Mouse (Mus musculus) kidney, embryonic 14.5 days (tissue): ENCODE data around the gene Fkbp15. TPM values are rescaled to one million over a fixed set of nuclear protein-coding genes. Genes with fewer than 3 reads are reported as not detected.
A peak's percentile ranks its signal among the peaks of the same experiment; 100 is the strongest.

Source experiments
- ATAC-seq: fragments of 200-750 bp; cut with Nextera tagmentation; 2 replicates; pipeline ENCODE4 v1.8.0; 2017; ENCODE audit warnings: moderate number of reproducible peaks, mild to moderate bottlenecking, moderate TSS enrichment, moderate library complexity; ENCODE audit not compliant: low FRiP score, low TSS enrichment
- H3K27ac ChIP-seq: fragments of 300-500 bp; sonication (generic); 2 replicates; pipeline ENCODE4 v1.5.1; 2014; ENCODE audit warnings: low read depth, mild to moderate bottlenecking, low read length, moderate library complexity, mixed read lengths
- H3K27me3 ChIP-seq: fragments of 300-500 bp; sonication (generic); 2 replicates; pipeline ENCODE4 v1.6.1; 2014; ENCODE audit warnings: mild to moderate bottlenecking, low read length; ENCODE audit not compliant: control insufficient read depth, insufficient read depth
- H3K36me3 ChIP-seq: fragments of 300-500 bp; sonication (generic); 2 replicates; pipeline ENCODE4 v1.6.1; 2014; ENCODE audit warnings: low read length, mixed read lengths; ENCODE audit not compliant: control insufficient read depth, insufficient read depth
- H3K4me1 ChIP-seq: fragments of 300-500 bp; sonication (generic); 2 replicates; pipeline ENCODE4 v1.6.1; 2014; ENCODE audit warnings: low read length, mixed read lengths; ENCODE audit not compliant: control insufficient read depth, insufficient read depth
- H3K4me2 ChIP-seq: fragments of 300-500 bp; sonication (generic); replicated peaks from 2 replicates; pipeline ENCODE4 v1.6.1; 2014; ENCODE audit warnings: low read depth, mild to moderate bottlenecking, low read length
- H3K4me3 ChIP-seq: fragments of 300-500 bp; sonication (generic); 2 replicates; pipeline ENCODE4 v1.5.1; 2014; ENCODE audit warnings: mild to moderate bottlenecking, low read length
- H3K9ac ChIP-seq: fragments of 300-500 bp; sonication (generic); 2 replicates; pipeline ENCODE4 v1.6.1; 2014; ENCODE audit warnings: low read depth, mild to moderate bottlenecking, low read length, moderate library complexity
- H3K9me3 ChIP-seq: fragments of 300-500 bp; sonication (generic); 2 replicates; pipeline ENCODE4 v1.6.1; 2016; ENCODE audit warnings: low read length; ENCODE audit not compliant: control insufficient read depth
- WGBS: fragments of 180-500 bp; shearing (Covaris S2); extraction: QIAGEN DNeasy Blood & Tissue Kit; methylation state at CpG from one replicate; pipeline ENCODE4 v1.1.7; 2014; 5-methylcytosine and 5-hydroxymethylcytosine counted together
- polyA plus RNA-seq: library from polyadenylated mRNA; unstranded; fragments of >200 nt; fragmentation: Nextera tagmentation; extraction: Ambion mirVana; gene quantifications from 2 replicates; pipeline ENCODE4 v1.2.1, GENCODE M21; 2014

The Fkbp15 gene
- polyA plus RNA-seq: 17.8 and 25.2 TPM in 2 replicates

DNA sequence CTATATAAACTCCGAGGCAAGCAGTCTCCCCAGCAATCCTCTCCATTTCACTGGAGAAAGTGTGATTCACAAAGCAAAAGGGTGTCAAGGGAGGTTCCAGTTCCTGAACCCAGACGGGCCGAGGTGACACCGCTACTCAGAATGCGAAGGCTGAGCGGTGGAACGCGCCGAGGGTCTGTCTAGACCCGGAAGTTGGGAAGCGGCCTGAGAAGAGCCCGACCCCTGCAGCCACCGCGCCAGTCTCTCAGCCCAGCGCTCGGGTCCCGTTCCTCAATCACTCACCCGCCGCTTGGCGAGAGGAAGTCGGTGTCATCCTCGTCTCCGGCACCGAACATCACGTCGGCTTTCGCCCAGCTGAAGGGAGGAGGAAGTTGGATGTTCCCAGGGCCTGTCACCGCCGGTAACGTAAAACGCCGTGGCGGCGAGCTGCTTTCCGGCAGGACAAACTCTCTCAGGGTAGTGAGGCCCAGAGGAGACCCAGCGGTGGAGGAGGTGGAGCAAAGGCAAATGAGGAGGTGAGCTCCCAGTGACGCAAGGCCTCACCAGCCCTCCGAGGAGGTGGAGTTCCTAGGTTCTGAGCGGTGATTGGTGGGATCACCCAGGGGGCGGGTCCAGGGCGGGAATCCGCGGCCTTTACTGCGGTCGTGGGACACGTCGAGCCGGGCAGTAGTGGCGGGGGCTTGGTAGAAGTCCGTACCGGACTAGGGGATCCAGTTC lies at the start of gene Fkbp15, which contains the start of gene Slc31a1:
Gene Fkbp15 (minus strand): TSS at position 461 of the 717 bp plus-strand sequence.
Gene Slc31a1 (plus strand): TSS at position 640 of the 717 bp plus-strand sequence.
- Histone ChIP-seq H3K9ac (peak within 1 kb of the TSS; percentile 67), H3K9me3 (no peaks in the 10 kb centered on the region), H3K4me1 (peaks cover 13% of the 10 kb centered on the region), H3K4me2 (peak within 1 kb of the TSS; percentile 72), H3K27me3 (no peaks in the 10 kb centered on the region), H3K4me3 (peak within 1 kb of the TSS; percentile 54), H3K36me3 (no peaks in the 10 kb centered on the region), H3K27ac (no peak within 1 kb of the TSS)
- peak; percentile 100 for ATAC-seq
- whole genome bisulfite sequencing: 0% methylated on average over 51 of the region's 51 CpGs

GRCm38 (mm10) chr4:62409615-62410014 lies 49.3 kb upstream of the Fkbp15 start:
- peak overlapping the region; percentile 77 for H3K4me2 ChIP-seq
- ATAC-seq: no peak
- 23% methylated on average over 6 of the region's 6 CpGs for WGBS
- H3K4me1 ChIP-seq: peaks cover 16% of the 10 kb centered on the region
- peak overlapping the region; percentile 91 for H3K9ac ChIP-seq
- H3K4me3 ChIP-seq: peak overlapping the region; percentile 84
- H3K9me3 ChIP-seq: no peaks in the 10 kb centered on the region
- peaks cover 38% of the 10 kb centered on the region for H3K36me3 ChIP-seq
- peak overlapping the region; percentile 88 for H3K27ac ChIP-seq
- H3K27me3 ChIP-seq: no peaks in the 10 kb centered on the region

- ATAC-seq: peak; percentile 99
- H3K27ac ChIP-seq: peak within 1 kb of the TSS; percentile 89
- peak within 1 kb of the TSS; percentile 91 for H3K9ac ChIP-seq
- no peaks in the 10 kb centered on the region for H3K27me3 ChIP-seq
- H3K36me3 ChIP-seq: peaks cover 33% of the 10 kb centered on the region
- no peaks in the 10 kb centered on the region for H3K9me3 ChIP-seq
- H3K4me3 ChIP-seq: peak within 1 kb of the TSS; percentile 84
- peaks cover 16% of the 10 kb centered on the region for H3K4me1 ChIP-seq
- WGBS: under 1% methylated on average over 39 of the region's 39 CpGs
- H3K4me2 ChIP-seq: peak within 1 kb of the TSS; percentile 77
Measured at GRCm38 (mm10) chr4:62408601-62409282, 48.4 kb upstream of the Fkbp15 start, which contains the start of the genes Cdc26 and Prpf4. Gene Cdc26 (minus strand): TSS chr4:62408642. Gene Prpf4 (plus strand): TSS chr4:62408797.

DNA sequence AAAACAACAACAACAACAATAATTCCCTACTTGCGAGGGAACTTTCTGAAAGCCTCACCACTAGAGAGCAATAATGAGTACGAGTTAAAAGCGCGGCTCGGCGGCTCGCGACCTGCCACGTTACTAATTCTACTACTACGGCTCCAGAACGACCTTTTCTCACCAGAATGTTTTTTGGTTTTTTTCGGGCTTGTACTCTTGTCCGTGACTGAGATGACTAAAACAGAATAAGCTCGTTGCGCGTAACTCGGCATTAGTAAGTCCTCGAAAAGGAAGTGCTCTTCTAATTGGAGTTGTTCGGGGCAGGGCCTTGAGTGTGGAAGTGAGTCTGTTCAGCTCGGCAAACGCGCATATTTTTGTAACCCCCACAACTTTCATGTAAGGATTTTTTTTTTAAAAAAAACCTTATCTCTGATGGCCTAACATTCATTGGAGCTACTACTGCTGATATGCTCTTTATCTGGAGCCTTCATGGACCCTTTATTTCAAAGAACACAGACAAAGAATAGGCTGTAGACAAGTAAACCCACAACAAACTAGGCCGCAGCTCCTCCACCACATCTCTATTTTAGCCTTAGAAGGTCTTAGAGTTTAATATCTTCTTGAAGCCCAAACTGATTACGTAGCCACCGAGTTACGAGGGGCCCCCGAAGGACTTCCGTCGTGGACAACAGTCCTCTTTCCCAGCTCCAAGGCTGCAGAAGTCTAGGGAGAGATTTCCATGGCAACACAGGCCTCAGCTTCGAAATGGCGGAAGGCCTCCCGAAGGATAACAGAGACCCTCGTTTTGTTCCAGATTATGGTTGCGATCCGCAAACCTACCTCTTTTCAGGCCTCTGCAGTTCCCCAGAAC lies 47.6 kb upstream of the Fkbp15 start:
- H3K4me2 ChIP-seq: peak overlapping the region; percentile 43
- peak overlapping the region; percentile 84 for H3K4me3 ChIP-seq
- H3K9me3 ChIP-seq: no peaks in the 10 kb centered on the region
- peak overlapping the region; percentile 91 for H3K9ac ChIP-seq
- H3K36me3 ChIP-seq: peaks cover 26% of the 10 kb centered on the region
- H3K27ac ChIP-seq: peak overlapping the region; percentile 89
- H3K4me1 ChIP-seq: peaks cover 16% of the 10 kb centered on the region
- no peaks in the 10 kb centered on the region for H3K27me3 ChIP-seq
- under 1% methylated on average over 35 of the region's 35 CpGs for WGBS
- peak; percentile 70 for ATAC-seq

DNA sequence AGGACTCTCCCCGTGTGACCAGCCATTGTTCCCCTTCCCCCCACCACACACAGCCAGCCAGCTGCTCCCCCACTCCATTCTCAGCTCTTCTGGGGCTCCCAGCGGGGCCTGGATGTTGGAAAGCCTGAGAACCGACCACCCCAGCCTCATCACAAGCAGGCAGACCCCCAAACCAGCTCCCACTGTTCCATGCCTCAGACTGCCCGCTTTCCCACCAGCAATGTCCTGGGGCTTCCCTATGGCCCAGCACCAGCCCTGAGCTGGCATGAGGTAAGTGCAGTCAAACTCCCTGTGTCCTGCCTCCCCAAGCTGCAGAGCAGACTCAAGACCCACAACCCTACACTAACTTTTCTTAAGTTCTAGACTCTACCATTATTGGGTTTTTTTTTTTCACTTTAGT lies 45.8 kb upstream of the Fkbp15 start:
- ATAC-seq: no peak
- H3K36me3 ChIP-seq: peaks cover 26% of the 10 kb centered on the region
- WGBS: 83% methylated on average over 4 of the region's 4 CpGs

GRCm38 (mm10) chr4:62398956-62399355 lies 38.6 kb upstream of the Fkbp15 start:
- ATAC-seq: no peak
- no peak overlapping the region for H3K9ac ChIP-seq

More for the DNA sequence above, 45.8 kb upstream of the Fkbp15 start:
- H3K4me3 ChIP-seq: no peak overlapping the region
- H3K4me1 ChIP-seq: peaks cover 16% of the 10 kb centered on the region
- H3K4me2 ChIP-seq: no peak overlapping the region
- no peak overlapping the region for H3K27ac ChIP-seq
- H3K9me3 ChIP-seq: no peaks in the 10 kb centered on the region
- H3K9ac ChIP-seq: no peak overlapping the region
- H3K27me3 ChIP-seq: no peaks in the 10 kb centered on the region

DNA sequence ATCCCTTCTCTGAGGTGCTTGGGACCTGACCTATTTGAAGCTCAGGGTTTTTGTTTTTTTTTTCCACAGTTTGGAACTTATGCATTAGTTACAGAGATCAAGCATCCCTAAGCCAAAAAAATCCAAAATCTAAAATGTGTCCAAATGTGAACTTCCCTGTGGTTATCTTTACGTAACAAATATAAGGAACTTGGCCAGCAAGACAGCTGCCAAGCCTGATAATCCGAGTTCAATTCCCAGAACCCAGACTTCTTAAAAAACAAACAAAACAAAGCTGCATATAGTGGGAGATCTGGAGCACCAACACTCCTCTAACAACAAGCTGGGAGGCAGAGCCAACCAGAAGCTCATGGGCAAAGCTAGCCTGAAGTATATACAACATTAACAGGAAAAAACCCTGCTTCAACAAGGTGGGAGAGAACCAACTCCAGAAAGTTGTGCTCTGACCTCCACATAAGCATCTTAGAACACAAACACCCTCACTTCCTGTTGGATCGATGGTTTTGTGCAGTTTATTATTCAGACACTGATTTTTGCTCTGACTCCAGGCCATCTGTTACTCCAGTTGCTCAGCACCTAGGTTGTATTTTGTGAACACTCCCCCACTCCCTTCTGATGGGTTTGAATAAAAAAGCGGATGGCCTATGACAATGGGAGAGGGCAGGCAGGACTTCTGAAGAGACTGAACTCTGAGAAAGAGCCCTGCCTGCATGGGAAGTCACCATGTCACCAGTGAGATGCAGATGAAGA lies 37.4 kb upstream of the Fkbp15 start:
- ATAC-seq: no peak
- H3K9ac ChIP-seq: no peak overlapping the region
- H3K4me1 ChIP-seq: no peaks in the 10 kb centered on the region
- H3K4me3 ChIP-seq: no peak overlapping the region
- H3K9me3 ChIP-seq: no peaks in the 10 kb centered on the region
- peaks cover 80% of the 10 kb centered on the region for H3K36me3 ChIP-seq
- H3K4me2 ChIP-seq: no peak overlapping the region
- WGBS: 84% methylated on average over 4 of the region's 4 CpGs
- H3K27me3 ChIP-seq: no peaks in the 10 kb centered on the region
- H3K27ac ChIP-seq: no peak overlapping the region

More at GRCm38 (mm10) chr4:62398956-62399355, 38.6 kb upstream of the Fkbp15 start:
- Histone ChIP-seq H3K27me3 (no peaks in the 10 kb centered on the region), H3K9me3 (no peaks in the 10 kb centered on the region), H3K4me3 (no peak overlapping the region), H3K27ac (no peak overlapping the region), H3K4me2 (no peak overlapping the region), H3K36me3 (peaks cover 79% of the 10 kb centered on the region), H3K4me1 (no peaks in the 10 kb centered on the region)
- 83% methylated on average over 3 of the region's 3 CpGs for WGBS

DNA sequence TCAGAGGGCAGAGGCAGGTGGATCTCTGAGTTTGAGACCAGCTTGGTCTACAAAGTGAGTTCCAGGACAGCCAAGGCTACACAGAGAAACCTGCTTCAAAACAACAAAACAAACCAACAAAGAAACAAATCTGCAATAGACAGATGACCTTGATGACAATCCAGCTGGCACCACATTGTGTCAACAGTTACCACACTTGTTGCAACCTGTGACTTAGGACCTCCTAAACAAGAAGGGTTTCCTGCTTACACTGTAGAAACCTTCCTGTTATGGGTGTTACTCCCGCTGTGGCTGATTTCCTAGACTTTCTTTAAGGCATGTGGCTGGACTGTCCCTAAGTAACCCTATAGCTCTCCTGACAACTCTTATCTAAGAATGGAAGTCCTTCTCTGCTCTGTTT lies 35.5 kb upstream of the Fkbp15 start:
- no peaks in the 10 kb centered on the region for H3K4me1 ChIP-seq
- no peaks in the 10 kb centered on the region for H3K27me3 ChIP-seq
- H3K4me2 ChIP-seq: no peak overlapping the region
- no peak overlapping the region for H3K27ac ChIP-seq
- H3K9me3 ChIP-seq: no peaks in the 10 kb centered on the region
- ATAC-seq: no peak
- no peak overlapping the region for H3K4me3 ChIP-seq
- peaks cover 74% of the 10 kb centered on the region for H3K36me3 ChIP-seq
- H3K9ac ChIP-seq: no peak overlapping the region
- WGBS: 97% methylated on average over 1 of the region's 1 CpGs
